Mouse (Mus musculus) kidney, postnatal 4 days (tissue): Measurements from ENCODE around the gene Btg3.
"Not testable (repeated sequence)": the region's sequence is repeated elsewhere in the genome, so short reads cannot be mapped to it uniquely, and the experiment has no call there.

Source experiments
- DNase-seq, 2 experiments: peaks; one replicate each; pipeline ENCODE4 v3.0.0; 2021; ENCODE audit warnings: mixed read lengths in 2 of 2

The Btg3 gene

DNA sequence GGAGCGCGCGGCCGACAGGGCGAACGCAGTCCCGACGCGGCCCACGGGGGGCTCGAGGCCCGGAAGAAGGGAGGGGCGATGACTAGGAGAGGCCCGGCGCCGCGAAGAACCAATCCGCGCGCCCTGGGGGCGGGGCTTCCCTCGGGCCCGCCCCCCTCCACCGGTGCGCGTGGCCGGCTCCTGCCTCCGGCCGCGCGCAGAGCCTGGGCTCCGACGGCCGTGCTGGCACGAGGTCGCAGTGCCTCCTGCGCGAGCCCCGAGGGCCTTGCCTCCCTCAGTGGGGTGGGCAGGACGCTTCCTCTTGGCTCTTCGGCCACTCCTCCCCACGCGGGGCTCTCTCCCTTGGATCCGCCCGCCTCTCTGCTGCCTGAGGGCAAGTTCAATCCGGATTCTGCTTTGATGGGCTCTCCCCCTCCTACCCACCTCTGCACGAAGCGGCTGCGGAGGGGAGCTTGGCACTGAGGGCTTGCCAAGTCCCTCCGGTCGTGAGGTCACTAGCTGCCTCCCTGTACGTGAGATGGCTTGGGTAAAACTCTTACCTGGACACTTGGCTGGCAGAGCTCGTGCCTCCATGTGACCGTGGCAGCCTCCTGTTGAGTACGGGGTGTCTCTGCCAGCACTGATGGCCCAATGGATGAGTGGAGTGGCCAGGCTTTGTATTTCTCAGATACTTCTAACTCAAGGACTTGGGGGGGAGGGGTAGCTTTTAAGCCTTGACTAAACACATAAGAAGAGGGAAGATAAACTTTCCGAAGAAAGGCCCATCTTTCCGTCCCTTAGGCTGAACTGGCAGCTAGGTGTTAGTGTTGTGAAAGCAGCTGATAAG lies at the start of gene Btg3:
Btg3 (minus strand) TSS at position 448 of the 826 bp plus-strand sequence.
- peak; percentile 90 to 95 for DNase-seq

DNA sequence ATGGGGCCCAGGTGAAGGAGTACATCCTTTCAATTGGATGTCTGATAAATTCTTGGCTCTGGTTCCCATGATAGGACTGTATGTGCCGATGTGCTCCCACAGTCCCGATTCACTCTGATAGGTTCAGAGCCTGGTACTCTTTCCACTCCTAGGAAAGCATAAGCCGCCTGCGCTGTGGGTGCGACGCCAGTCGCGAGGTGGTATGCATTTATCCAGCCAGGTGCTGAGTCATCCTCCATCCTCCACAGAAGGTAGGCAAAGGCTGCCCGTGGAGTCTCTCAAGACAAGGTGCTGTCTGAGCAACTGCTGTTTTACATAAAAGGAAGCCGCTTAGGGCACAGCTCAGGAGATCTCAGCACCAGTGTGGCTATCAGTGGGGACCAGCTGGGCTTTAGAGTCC lies 40.7 kb upstream of the Btg3 start:
- no peak for DNase-seq

DNA sequence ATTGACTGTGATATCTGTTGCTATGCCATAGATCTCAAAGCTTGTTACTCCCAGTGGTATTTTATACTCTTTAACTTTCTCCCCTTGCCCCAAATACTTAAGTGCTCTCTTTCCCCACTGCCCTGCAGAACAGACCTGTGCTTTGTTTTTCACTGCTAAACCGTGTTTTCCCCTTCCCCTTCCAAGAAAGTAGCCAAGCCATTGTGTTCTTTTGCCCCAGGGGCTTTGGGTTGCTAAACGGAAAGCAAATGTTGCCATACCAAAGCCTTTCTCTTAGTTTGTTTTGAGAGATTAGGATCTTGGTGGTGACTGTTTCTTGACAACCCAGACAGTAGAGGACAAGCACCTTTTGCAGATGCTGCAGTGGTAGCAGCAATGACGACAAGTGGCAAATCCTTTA lies 39.5 kb upstream of the Btg3 start:
- DNase-seq = no peak

DNA sequence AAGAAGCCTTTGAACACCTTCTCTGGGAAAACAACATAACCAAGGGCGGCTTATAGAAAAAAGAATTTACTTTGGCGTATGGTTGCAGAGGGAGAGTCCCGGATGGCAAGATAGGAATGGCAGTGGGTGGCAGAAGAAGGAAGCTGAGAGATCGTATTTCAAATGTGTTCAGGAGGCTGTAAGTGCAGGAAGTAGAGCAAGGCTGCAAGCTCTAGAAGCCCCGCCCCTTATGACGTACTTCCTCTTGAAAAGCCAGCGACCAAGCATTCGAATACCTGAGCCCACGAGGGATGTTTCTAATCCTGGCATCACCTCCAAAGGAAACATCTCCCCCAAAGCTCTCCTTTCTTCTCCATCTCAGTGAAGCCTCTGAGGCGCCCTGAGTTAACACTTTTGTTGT lies 33.0 kb upstream of the Btg3 start:
- no peak for DNase-seq

GRCm38 (mm10) chr16:78407855-78408254 lies 30.9 kb upstream of the Btg3 start:
- no peak for DNase-seq

DNA sequence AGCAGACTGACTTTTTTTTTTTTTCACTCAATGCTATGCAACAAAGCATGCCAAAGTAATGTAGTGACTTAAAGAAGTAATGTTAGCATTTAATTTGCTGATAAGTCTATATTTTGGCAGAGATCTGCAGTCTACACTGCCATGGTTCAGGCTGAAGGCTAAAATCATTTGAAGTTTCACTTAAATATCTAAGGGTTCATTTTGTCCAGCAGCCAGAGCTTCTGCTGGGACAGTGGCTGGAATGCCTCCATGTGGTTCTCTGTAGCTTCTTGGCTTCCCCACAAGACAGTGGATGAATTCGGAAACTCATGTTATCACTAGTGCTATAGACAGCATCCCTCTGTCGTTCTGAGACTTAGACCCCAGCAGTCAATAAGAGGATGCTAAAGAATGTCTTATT lies 29.7 kb upstream of the Btg3 start:
- no peak for DNase-seq

DNA sequence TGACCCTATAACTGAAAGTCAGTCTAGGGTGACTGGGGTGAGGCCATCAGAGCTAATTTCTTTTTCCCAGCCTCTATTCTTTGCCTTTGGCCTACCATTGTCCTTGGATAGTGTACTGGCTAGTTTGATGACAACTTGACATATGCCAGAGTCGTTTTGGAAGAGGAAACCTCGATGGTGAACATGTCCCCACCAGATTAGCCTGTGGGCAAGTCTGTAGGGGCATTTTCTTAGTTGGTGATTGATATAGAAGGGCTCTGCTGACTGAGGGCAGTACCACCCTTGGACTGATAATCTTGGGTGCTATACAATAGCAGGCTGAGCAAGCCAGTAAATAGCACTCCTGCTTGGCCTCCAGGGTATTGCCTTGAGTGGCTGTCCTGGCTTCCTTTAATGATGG lies 25.3 kb upstream of the Btg3 start:
- no peak for DNase-seq

GRCm38 (mm10) chr16:78399423-78399822 lies 22.4 kb upstream of the Btg3 start:
- no peak for DNase-seq

- no peak for DNase-seq
Observed at GRCm38 (mm10) chr16:78398734-78399133, 21.7 kb upstream of the Btg3 start.

DNA sequence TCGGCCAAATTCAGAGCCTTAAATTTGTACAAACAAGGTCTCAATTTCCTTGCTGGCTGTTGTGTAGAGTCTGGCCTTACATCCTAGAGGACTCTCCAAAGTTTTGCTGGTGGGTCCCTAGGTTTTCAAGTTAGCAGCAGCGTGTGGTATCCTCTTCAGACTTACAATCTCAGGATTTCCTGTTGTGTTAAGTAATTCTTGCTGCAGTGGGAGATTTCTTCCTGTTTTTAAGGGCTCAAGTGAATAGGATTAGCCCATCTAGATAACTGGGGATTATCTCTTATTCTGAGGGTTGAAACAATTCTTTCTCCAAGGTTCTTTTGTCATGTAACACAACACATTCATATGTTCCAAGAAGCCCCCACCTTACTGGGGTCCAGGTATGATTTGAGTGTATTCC lies 14.4 kb upstream of the Btg3 start:
- no peak for DNase-seq

GRCm38 (mm10) chr16:78389986-78390385 lies 13.0 kb upstream of the Btg3 start:
- no peak for DNase-seq

DNA sequence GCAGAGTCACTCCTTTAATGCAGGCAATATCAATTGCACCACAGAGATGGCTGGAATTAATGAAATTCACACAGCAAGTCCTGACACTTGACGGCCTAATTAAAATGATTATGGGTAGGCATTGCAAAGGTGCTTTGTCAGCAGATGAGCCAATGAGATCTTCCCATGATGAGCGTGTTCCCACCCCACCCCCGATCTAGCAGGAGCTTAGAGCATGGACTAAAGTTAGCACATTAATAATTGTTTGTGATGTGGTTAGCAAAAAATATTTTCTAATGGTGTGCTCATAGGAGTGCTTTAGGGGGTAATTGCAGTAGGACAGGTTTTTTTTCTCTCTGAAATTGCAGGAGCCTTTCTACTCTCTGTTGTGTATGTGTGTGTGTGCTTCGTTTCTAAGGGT lies 12.1 kb upstream of the Btg3 start:
- no peak for DNase-seq

DNA sequence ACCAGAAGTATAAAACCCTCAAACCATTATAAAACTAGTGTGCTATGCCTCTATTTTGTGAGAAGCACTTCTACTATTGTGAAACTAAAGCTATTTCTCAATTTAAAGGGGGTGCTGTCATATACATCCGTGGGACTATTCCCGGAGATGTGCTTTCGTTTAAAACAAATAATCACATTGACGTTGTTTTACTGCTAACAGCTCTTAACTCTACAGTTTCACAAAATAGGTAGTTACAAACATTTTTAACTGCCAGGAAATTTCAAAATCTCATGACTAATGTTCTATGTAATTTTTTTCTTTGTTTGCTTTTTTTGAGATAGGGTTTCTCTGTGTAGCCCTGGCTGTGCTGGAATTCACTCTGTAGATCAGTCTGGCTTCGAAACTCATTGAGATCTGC lies 1.5 kb upstream of the Btg3 start:
- DNase-seq = no peak

GRCm38 (mm10) chr16:78375821-78376691 lies 936 bp downstream of the Btg3 start:
- DNase-seq = peak; percentile 72 to 81

- peak in 1 of 2 experiments; percentile 7 for DNase-seq
Observed at GRCm38 (mm10) chr16:78375222-78375621, 1.8 kb downstream of the Btg3 start.

- no peak for DNase-seq
Observed at GRCm38 (mm10) chr16:78373743-78374142, 3.2 kb downstream of the Btg3 start.

GRCm38 (mm10) chr16:78372786-78373185 lies 4.2 kb downstream of the Btg3 start:
- DNase-seq = no peak

GRCm38 (mm10) chr16:78371491-78372046 lies 5.4 kb downstream of the Btg3 start:
- no peak for DNase-seq

GRCm38 (mm10) chr16:78364554-78364953 lies 12.4 kb downstream of the Btg3 start:
- DNase-seq = not testable (repeated sequence)

GRCm38 (mm10) chr16:78361466-78361865 lies 15.5 kb downstream of the Btg3 start:
- DNase-seq = no peak

DNA sequence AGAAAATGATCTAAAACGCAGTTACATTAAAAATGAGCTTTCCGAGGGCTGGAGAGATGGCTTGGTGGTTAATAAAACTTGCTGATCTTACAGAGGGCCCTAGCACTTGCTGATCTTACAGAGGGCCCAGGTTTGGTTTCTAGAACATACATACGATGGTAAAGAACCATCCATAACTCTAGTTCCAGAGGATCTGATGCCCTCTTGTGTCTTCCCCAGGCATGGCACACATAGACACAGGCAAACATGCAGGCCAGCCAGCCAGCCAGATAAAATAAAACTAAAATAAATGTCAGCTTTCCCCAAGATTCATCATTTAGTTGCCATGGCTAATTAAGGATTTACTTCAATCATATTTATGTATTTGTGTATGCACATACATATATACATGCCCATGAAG lies 19.2 kb downstream of the Btg3 start:
- DNase-seq = peak in 1 of 2 experiments; percentile 27

DNA sequence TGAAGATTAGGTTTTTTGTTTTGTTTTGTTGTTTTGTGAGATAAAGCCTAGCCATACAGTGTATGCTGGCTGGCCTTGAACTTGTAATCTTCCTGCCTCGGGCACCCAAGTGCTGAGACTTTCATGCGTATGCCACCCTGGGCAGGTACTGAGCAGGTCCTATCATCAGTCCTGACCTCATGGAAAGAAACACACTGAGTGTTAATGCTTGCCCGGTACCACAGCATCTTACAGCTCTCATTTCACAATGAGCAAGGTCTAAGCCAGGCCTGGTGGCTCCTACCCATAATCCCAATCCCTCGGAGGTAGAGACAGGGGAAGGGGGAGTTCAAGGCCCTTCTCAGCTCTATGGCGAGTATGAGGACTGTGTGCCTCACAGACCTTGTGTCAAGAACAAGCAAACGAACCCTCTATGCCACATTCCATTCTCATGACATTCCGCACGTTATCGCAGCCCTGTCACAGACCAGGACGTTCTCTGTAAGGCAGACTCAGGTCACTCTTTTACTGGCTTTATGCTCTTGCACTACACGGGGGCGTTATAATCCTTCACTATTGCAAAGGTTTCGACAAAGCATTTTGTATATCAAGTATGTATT lies 29.6 kb downstream of the Btg3 start:
- DNase-seq = no peak

GRCm38 (mm10) chr16:78346662-78347327 lies 30.2 kb downstream of the Btg3 start:
- no peak for DNase-seq
